Mouse (Mus musculus) liver, adult 2 months (tissue): ENCODE measurements around the gene Atg10. TPM values are rescaled to one million over a fixed set of nuclear protein-coding genes. Genes with fewer than 3 reads are reported as not detected.
"Not testable (repeated sequence)": the region's sequence is repeated elsewhere in the genome, so short reads cannot be mapped to it uniquely, and the experiment has no call there.

Experiments
- DNase-seq: peaks from one replicate; pipeline ENCODE4 v3.0.0-alpha.2; 2011; ENCODE audit warnings: low read depth, low spot score; ENCODE audit errors: extremely low read depth
- H3K27ac ChIP-seq: fragments of 200-500 bp; replicated peaks from 2 replicates; pipeline ENCODE4 v1.5.1; 2012; ENCODE audit warnings: low read depth, mild to moderate bottlenecking, control low read depth, inconsistent platforms, low read length; ENCODE audit not compliant: insufficient read depth
- H3K27me3 ChIP-seq: fragments of 200-500 bp; 2 replicates; pipeline ENCODE4 v1.6.1; 2012; ENCODE audit warnings: mild to moderate bottlenecking, moderate library complexity, low read length, inconsistent platforms; ENCODE audit not compliant: control insufficient read depth, insufficient read depth
- H3K36me3 ChIP-seq: fragments of 200-500 bp; 2 replicates; pipeline ENCODE4 v1.6.1; 2012; ENCODE audit warnings: low read length, inconsistent platforms; ENCODE audit not compliant: control insufficient read depth, insufficient read depth
- H3K4me1 ChIP-seq: fragments of 200-500 bp; 2 replicates; pipeline ENCODE4 v1.6.1; 2011; ENCODE audit warnings: low read length; ENCODE audit not compliant: control insufficient read depth, insufficient read depth
- H3K4me3 ChIP-seq: fragments of 200-500 bp; 2 replicates; pipeline ENCODE4 v1.5.1; 2011; ENCODE audit warnings: low read depth, mild to moderate bottlenecking, control low read depth, low read length, moderate library complexity; ENCODE audit not compliant: insufficient read depth
- H3K79me2 ChIP-seq: fragments of 200-500 bp; 2 replicates; pipeline ENCODE4 v1.6.1; 2012; ENCODE audit warnings: inconsistent platforms, mild to moderate bottlenecking, low read length, moderate library complexity; ENCODE audit not compliant: control insufficient read depth, insufficient read depth
- H3K9ac ChIP-seq: fragments of 200-500 bp; 2 replicates; pipeline ENCODE4 v1.6.1; 2012; ENCODE audit warnings: low read depth, mild to moderate bottlenecking, control low read depth, inconsistent platforms, low read length
- CTCF ChIP-seq: fragments of 200-500 bp; IDR thresholded peaks from 2 replicates; pipeline ENCODE4 v1.5.1; 2011; ENCODE audit warnings: low read depth, low read length, control low read depth
- POLR2A ChIP-seq: fragments of 200-500 bp; IDR thresholded peaks from 2 replicates; pipeline ENCODE4 v1.6.1; 2011; ENCODE audit warnings: low read length, control low read depth; ENCODE audit not compliant: insufficient read depth; ENCODE audit errors: extremely low read depth
- WGBS: fragments of 180-500 bp; shearing (Covaris S2); methylation state at CpG from one replicate; pipeline ENCODE4 v1.1.7; 2018; 5-methylcytosine and 5-hydroxymethylcytosine counted together
- polyA plus RNA-seq: library from polyadenylated mRNA; depleted of rRNA; stranded (reverse); fragments of >200 nt; gene quantifications from 2 replicates; pipeline ENCODE4 v1.2.3, GENCODE M21; 2012
- total RNA-seq: library from RNA; depleted of rRNA; stranded (reverse); fragments of >200 nt; gene quantifications from 2 replicates; pipeline ENCODE4 v1.2.3, GENCODE M21; 2014

Atg10 gene
- total and polyA plus RNA-seq, 2 experiments, result 0.94 to 5.3 TPM

GRCm38 (mm10) chr13:90933256-90933655 lies 290.5 kb downstream of the Atg10 start:
- TF ChIP-seq CTCF (no peak), POLR2A (no peak)
- Histone ChIP-seq H3K36me3 (peaks cover 1% of the 10 kb centered on the region; the same call in 1 of the 2 replicates), H3K27ac (no peak overlapping the region), H3K4me1 (no peaks in the 10 kb centered on the region; the same call in 1 of the 2 replicates), H3K27me3 (no peaks in the 10 kb centered on the region), H3K4me3 (no peak overlapping the region), H3K9ac (no peak overlapping the region), H3K79me2 (no peaks in the 10 kb centered on the region)
- 60% methylated on average over 3 of the region's 3 CpGs for WGBS
- no peak for DNase-seq

DNA sequence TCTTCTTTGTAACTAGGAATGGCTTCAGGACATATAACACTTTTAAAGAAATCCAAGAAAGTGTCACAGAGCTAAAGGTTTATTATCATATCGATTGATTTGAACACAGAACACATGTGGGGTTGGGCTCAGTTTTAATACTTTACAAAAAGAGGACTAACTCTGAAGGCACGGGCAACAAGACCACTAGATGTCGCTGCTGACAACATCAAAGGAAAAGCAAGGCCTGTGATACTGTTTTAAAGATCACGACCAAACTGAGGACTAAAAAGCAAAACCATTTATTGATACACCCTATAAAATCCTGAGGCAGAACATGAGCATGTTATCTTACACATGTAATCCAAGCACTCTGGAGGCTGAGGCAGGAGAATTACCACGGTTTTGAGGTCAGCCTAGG lies 293.9 kb downstream of the Atg10 start:
- no peak overlapping the region for H3K9ac ChIP-seq
- no peak overlapping the region for H3K27ac ChIP-seq
- no peak for TF ChIP-seq CTCF
- TF ChIP-seq POLR2A, result no peak
- no peaks in the 10 kb centered on the region for H3K27me3 ChIP-seq
- WGBS, result 18% methylated on average over 5 of the region's 5 CpGs
- H3K79me2 ChIP-seq, result no peaks in the 10 kb centered on the region
- no peak overlapping the region for H3K4me3 ChIP-seq
- peak; percentile 63 for DNase-seq
- H3K4me1 ChIP-seq, result no peaks in the 10 kb centered on the region; the same call in 1 of the 2 replicates
- peaks cover 17% of the 10 kb centered on the region for H3K36me3 ChIP-seq

- 87% methylated on average over 10 of the region's 10 CpGs for WGBS
- H3K27ac ChIP-seq, H3K4me3 ChIP-seq, H3K9ac ChIP-seq, H3K79me2 ChIP-seq, H3K4me1 ChIP-seq, DNase-seq, H3K27me3 ChIP-seq: not testable (repeated sequence)
- peaks cover 19% of the 10 kb centered on the region for H3K36me3 ChIP-seq
Measured at GRCm38 (mm10) chr13:90928266-90928665, 295.5 kb downstream of the Atg10 start.

- 65% methylated on average over 5 of the region's 5 CpGs for WGBS
- Histone ChIP-seq H3K4me3 (no peak overlapping the region), H3K27me3 (no peaks in the 10 kb centered on the region), H3K27ac (no peak overlapping the region), H3K9ac (no peak overlapping the region), H3K36me3 (peaks cover 19% of the 10 kb centered on the region), H3K79me2 (no peaks in the 10 kb centered on the region), H3K4me1 (no peaks in the 10 kb centered on the region; the same call in 1 of the 2 replicates)
- DNase-seq, result no peak
- TF ChIP-seq CTCF (no peak), POLR2A (no peak)
Measured at GRCm38 (mm10) chr13:90926938-90927633, 296.7 kb downstream of the Atg10 start.

- TF ChIP-seq POLR2A (no peak), CTCF (no peak)
- Histone ChIP-seq H3K4me3 (no peak overlapping the region), H3K4me1 (no peaks in the 10 kb centered on the region; the same call in 1 of the 2 replicates), H3K36me3 (peaks cover 19% of the 10 kb centered on the region), H3K79me2 (no peaks in the 10 kb centered on the region), H3K9ac (no peak overlapping the region), H3K27ac (no peak overlapping the region), H3K27me3 (no peaks in the 10 kb centered on the region)
- WGBS, result 78% methylated on average over 7 of the region's 7 CpGs
- DNase-seq, result no peak
Measured at GRCm38 (mm10) chr13:90926125-90926765, 297.5 kb downstream of the Atg10 start.

DNA sequence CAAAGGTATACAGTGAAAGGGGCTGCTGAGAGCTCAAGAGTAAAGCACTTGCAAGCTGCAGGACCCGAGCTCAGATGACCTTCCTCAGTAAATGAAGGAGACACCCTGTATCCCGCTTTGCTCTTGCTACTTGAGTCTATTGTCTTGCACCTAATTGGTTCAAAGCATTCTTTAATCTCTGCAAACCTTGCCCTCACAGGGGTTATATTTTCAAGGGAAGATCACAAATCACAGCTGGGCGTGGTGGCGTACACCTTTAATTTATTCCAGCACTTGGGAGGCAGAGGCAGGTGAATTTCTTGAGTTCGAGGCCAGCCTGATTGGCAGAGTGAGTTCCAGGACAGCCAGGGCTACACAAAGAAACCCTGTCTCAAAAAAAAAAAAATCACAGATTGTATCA lies 298.6 kb downstream of the Atg10 start:
- 93% methylated on average over 5 of the region's 5 CpGs for WGBS
- TF ChIP-seq CTCF, result no peak
- TF ChIP-seq POLR2A, result no peak
- Histone ChIP-seq H3K4me1 (no peaks in the 10 kb centered on the region; the same call in 1 of the 2 replicates), H3K27me3 (no peaks in the 10 kb centered on the region), H3K9ac (no peak overlapping the region), H3K4me3 (no peak overlapping the region), H3K36me3 (peaks cover 19% of the 10 kb centered on the region), H3K79me2 (no peaks in the 10 kb centered on the region), H3K27ac (no peak overlapping the region)
- no peak for DNase-seq
